Mouse (Mus musculus) adipocyte (in vitro differentiated cells): ENCODE results near the gene Usp53.

Experiments used
- DNase-seq: peaks from one replicate; pipeline ENCODE4 v3.0.0-alpha.2; 2016; ENCODE audit warnings: low spot score

The Usp53 gene

DNA sequence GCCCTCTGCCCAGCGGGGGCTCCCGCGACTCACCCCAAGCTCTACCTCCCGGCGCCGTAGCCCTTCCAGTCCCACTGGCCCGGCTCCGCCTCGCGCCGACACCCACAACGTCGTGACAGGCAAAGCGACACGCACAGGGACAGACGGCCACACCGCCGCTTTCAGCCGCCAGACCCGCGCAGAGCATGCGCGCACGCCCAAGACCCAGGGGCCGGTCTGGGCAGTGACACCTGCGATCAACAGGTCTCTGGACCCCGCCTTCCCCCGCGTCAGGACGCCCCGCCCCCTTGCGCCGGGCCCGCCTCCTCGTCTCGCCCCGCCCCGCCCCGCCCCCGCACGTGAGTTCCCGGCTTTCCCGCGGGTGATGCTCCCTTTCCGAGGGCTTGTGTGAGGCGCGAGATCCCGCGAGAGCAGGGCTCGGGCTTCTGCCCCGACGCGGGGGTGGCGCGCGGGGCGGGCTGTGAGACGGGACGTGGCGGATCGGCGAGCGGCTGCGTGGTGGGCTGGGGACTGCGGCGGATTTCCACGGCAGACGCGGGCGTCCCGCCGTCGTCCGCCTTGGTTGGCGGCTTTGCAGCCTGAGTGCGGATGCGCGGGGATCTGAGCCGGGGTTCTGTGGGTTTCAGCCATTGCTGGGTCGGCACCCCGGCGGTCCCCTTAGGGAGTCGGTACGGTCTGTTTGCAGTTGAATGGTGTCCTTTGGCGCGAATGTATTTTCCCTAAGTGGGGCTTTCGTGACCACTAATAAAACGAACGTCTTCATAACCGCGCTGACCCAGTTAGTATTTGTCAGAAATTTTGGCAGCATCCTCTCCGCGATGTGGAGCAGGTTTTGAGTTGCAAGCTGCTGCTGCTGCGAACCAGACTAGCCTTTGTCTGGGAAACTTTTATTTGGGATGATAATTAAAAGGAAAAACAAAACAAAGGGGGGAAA is at the start of gene Usp53:
TSS of gene Usp53 (minus strand) at position 262 of the 934 bp plus-strand sequence.
- DNase-seq = peak; percentile 96

DNA sequence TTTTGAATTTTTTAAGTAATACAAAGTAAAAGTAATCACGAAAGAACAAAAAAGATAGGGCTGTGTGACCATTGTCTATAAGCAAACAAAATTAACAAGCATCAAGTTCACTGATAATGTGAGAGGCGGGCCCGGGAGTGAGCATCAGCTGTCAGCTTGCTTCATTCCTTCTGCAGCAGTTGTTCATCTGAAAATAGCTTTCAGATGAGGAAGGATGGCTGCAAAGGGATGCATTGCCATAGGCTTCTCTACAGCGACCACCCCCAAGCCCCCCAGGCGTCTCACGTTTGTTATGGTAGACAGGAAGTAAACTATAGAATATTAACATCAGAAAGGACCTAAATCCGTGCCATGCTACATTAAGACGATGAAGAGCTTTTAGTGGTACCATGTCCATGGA is 49.5 kb upstream of the Usp53 start:
- no peak for DNase-seq

DNA sequence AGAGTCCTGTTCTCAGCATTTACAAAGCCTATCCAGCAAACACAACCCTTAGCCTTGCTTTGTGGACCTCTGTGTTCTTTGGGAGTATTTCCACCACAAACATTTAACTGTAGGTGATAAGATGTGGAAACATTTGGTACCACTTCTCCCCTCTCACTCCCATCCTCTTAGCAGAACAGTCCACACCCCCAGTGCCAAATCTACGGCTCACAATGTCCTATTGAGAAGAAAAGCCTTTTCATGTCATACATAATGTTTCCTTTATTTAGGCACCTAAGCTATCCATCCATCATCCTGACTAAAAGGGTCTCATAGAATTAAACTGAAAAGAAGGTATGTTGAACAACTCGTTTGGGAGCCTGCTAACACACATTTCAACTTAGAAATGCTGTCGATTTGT is 41.3 kb upstream of the Usp53 start:
- no peak for DNase-seq

DNA sequence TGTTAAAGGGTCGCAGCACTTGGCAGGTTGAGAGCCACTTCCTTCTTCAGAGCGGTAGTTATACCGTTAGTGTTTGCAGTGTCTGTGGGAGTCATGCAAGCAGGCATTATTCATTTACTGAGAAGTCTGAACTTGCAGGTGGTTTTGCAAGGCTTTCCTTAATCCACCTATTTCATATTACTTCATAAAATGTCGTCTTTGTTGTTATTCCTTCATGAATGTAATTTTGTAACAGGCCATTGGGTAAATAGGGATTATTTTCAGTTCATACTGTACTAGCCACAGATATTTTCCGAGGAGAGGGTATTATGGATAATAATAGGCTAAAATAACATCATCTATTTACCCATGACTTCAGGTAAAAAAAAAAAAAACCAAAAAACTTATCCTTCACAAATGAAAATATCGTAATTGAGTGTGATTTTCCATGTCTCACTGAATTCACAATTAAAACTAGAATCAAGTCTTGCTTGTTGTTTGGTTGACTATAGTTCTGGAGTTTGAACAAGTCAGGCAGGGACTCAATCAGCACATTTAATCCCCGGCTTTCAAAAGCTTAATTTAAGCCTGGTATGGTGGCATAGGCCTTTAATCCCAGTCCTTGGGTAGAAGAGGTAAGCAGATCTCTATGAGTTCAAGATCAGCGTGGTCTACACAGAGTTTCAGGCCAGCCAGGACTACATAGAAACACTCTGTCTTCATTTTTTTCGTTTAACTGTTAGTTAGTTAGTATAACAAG is 40.4 kb upstream of the Usp53 start:
- no peak for DNase-seq

DNA sequence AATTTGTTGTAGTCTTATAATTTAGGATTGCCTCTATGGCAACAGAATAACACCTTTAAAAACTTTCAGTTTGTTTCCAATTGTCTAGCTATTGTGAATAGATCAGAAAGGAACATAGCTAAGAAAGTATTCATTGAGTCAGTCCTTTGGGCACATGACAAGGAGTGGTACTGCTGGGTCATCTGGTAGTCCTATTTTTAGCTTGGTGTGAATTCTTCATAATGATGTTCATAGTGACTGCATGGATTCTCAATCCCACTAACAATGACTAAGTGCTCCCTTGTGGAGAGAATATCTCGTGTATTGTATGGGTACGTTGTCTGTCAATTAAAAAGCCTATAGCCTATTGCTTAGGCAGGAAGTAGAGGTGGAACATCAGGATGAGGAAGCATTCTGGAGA is 34.5 kb upstream of the Usp53 start:
- DNase-seq = no peak

DNA sequence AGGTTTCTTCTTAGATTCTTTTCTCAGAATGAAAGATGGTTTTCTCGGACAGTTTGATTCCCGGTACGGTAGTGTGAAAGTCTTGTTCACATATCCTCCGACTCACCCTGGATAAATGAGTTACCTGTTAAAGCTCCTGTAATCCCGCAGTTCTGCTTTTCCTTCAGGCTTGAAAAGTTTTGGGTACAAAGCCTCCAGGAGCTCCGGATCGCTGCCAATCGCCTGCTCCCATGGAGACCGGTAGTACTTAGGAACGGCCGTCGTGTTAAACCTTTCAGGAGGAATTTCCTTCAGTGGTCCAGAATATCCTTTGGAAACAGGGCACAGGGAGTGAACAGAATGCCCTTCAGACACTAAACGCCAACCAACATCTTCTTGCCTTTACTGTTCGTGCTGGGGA is 29.2 kb upstream of the Usp53 start:
- DNase-seq = no peak

DNA sequence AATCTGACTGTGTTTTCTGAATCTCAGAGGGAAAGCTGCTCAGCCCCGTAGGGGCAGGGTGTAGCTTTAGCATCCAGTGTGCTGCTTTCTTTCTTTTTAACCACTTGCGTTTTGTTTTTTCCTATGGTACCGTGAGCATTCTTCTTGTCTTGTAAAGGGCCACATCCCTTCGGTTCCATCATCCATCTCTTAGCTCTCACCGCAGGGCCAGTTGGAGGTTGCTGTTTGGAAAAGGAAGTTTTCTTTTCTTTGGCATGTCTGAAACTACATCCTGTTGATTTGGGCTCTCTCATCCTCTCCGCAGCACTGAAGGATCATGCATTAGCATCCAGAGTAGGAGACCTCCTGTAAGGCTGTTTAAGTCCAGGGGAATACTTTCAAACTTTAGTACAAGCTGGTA is 25.1 kb upstream of the Usp53 start:
- no peak for DNase-seq

GRCm38 (mm10) chr3:123007386-123007785 is 23.1 kb upstream of the Usp53 start:
- no peak for DNase-seq

DNA sequence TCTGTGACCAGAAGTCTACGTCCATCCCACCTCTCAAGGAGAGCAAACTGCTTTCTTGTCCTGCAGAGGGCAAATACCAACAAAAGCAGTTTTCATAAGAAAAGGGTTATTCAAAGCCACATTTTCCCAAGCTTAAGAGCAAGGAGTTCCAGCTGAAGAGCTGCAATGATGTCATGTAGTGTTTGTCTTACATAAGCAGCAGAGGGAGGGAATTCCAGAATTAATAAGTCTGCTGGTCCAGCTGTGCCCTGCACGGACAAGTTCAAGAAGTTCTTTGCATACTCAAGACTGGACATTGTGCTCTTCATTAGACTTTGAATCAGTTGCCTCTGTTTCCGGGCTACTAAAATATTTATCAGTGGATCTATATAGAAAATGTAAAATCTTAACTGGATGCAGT is 16.7 kb upstream of the Usp53 start:
- peak; percentile 47 for DNase-seq

GRCm38 (mm10) chr3:122998511-122998910 is 14.2 kb upstream of the Usp53 start:
- no peak for DNase-seq

GRCm38 (mm10) chr3:122996968-122997367 is 12.7 kb upstream of the Usp53 start:
- no peak for DNase-seq

DNA sequence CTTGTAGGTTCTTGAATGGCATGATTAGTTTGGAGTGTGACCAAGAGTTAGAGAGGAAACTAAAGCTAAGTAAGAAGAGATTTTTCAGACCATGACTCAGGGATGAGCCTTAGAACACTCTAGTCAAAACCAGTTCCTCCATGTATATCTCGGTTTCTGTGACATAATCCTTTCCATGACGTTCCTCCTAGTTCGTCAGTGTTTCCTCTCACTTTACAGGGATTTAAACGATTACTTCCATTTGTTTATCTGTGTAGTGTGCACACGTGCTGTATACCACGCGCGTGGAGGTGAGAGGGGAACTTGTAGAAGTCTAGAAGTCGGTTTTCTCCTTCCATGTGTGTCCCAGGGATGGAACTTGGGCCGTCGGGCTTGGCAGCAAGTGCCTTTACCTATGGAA is 2.6 kb upstream of the Usp53 start:
- DNase-seq = no peak

GRCm38 (mm10) chr3:122986386-122986785 is 2.1 kb upstream of the Usp53 start:
- peak; percentile 47 for DNase-seq

- DNase-seq = peak; percentile 30
Observed at GRCm38 (mm10) chr3:122985183-122985944, 1.1 kb upstream of the Usp53 start.

GRCm38 (mm10) chr3:122983849-122984248 is 461 bp downstream of the Usp53 start:
- DNase-seq = peak; percentile 94

- DNase-seq = no peak
Observed at GRCm38 (mm10) chr3:122975964-122976363, 8.3 kb downstream of the Usp53 start.

DNA sequence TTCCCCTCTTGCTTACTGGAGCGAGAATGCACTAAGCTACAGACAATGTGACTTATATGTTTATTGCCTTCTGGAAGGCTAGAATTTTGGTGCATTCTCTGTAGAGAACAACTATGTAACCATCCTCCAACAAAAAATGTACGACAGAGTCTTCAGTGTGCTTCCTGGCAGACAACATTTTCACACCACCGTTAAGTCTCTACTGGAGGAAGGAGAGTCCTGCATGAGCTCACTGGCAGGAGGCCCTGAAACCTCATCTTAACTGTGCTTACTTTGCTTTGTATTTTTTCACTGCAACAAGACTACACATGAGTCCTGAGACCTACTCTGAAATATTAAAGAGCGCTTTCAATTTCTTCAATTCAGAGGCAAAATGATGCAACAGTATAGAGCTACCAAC is 8.9 kb downstream of the Usp53 start:
- no peak for DNase-seq

- no peak for DNase-seq
Observed at GRCm38 (mm10) chr3:122974833-122975232, 9.5 kb downstream of the Usp53 start.

DNA sequence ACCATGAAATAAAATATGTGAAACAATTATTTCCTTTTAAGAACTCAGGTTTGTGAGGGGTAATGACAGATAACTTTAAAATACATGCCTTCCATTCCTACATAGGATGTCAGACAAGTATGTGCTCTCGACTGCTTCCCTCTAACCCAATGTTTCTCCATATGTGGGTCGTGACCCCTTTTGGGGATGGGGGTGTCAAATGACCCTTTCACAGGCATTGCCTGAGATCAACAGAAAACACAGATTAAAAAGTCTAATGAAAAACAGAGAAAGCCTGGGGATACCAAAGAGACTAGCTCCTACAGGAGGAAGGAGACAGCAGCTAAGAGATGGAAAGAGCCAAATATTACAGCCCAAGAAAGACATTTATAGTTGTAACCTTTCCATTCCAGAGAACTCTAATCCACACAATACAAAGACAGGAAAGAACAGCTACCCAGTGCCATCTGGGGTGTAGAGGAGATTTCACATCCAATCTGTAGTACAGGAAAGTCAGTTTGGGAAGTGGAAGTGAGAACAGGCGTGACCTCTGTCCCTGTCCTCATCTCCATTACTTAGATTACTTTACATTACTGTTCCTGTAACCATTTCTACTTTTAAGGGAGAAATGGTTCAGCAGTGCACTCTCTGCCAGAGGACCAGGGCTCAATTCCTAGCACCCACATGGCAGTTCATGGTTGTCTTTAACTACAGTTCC is 12.0 kb downstream of the Usp53 start:
- DNase-seq = no peak

DNA sequence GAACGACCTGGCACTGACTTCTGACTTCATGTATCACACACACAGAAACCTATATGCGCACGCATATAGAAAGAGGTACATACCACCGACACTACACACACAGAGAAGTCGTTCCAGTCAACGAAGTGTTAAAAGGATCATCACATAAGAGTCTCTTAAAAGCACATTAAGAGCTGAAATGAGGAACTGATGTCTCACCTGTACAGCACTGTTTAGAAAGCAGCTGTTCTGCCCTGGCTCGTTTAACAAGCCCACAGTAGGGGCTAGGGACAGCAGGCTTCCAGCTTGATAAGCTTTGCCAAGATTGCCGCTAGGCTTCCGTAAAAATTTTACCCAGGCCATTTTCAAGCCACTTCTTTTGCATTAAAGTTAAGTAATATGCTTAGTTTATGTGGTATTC is 15.9 kb downstream of the Usp53 start:
- DNase-seq = no peak

- DNase-seq = no peak
Observed at GRCm38 (mm10) chr3:122964301-122964700, 20.0 kb downstream of the Usp53 start.

GRCm38 (mm10) chr3:122950129-122950528 is 34.2 kb downstream of the Usp53 start:
- no peak for DNase-seq
